Mouse (Mus musculus) liver, postnatal 0 days (tissue): Measurements from ENCODE around the gene Fam169b. TPM values are rescaled to one million over a fixed set of nuclear protein-coding genes. Genes with fewer than 3 reads are reported as not detected.

Experiments
- ATAC-seq: fragments of 200-750 bp; cut with Nextera tagmentation; 2 replicates; pipeline ENCODE4 v1.8.0; 2017; ENCODE audit warnings: mild to moderate bottlenecking, moderate library complexity
- DNase-seq: peaks from one replicate; pipeline ENCODE4 v3.0.0-alpha.2; 2016
- H3K27ac ChIP-seq: fragments of 300-500 bp; sonication (generic); 2 replicates; pipeline ENCODE4 v1.5.1; 2014; ENCODE audit warnings: antibody characterized with exemption, moderate library complexity, mild to moderate bottlenecking, low read depth
- H3K27me3 ChIP-seq: fragments of 300-500 bp; sonication (generic); 2 replicates; pipeline ENCODE4 v1.6.1; 2014; ENCODE audit warnings: low read length, control low read depth, mixed read lengths; ENCODE audit not compliant: insufficient read depth
- H3K36me3 ChIP-seq: fragments of 300-500 bp; sonication (generic); replicated peaks from 2 replicates; pipeline ENCODE4 v1.6.1; 2014; ENCODE audit warnings: mild to moderate bottlenecking, control low read depth, low read length, moderate library complexity, mixed read lengths; ENCODE audit not compliant: insufficient read depth
- H3K4me1 ChIP-seq: fragments of 300-500 bp; sonication (generic); 2 replicates; pipeline ENCODE4 v1.6.1; 2014; ENCODE audit warnings: antibody characterized with exemption, mild to moderate bottlenecking, control low read depth; ENCODE audit not compliant: insufficient read depth
- H3K4me2 ChIP-seq: fragments of 300-500 bp; sonication (generic); 2 replicates; pipeline ENCODE4 v1.6.1; 2014; ENCODE audit warnings: low read depth, mild to moderate bottlenecking, low read length, moderate library complexity, mixed read lengths
- H3K4me3 ChIP-seq: fragments of 300-500 bp; sonication (generic); 2 replicates; pipeline ENCODE4 v1.5.1; 2014; ENCODE audit warnings: low read depth, low read length
- H3K9ac ChIP-seq: fragments of 300-500 bp; sonication (generic); replicated peaks from 2 replicates; pipeline ENCODE4 v1.6.1; 2014; ENCODE audit warnings: mild to moderate bottlenecking, moderate library complexity
- H3K9me3 ChIP-seq: fragments of 300-500 bp; sonication (generic); 2 replicates; pipeline ENCODE4 v1.6.1; 2016; ENCODE audit warnings: mild to moderate bottlenecking, control low read depth, low read length, mixed read lengths
- CTCF ChIP-seq: sonication (generic); IDR thresholded peaks from 2 replicates; pipeline ENCODE4 v1.5.1; 2016; ENCODE audit warnings: antibody characterized with exemption, low read depth
- EP300 ChIP-seq: IDR thresholded peaks from 2 replicates; pipeline ENCODE4 v1.6.1; 2016; ENCODE audit warnings: antibody characterized with exemption, low read depth, mild to moderate bottlenecking
- WGBS: fragments of 180-500 bp; shearing (Covaris S2); extraction: QIAGEN DNeasy Blood & Tissue Kit; methylation state at CpG from one replicate; pipeline ENCODE4 v1.1.7; 2014; ENCODE audit not compliant: insufficient replicate concordance; 5-methylcytosine and 5-hydroxymethylcytosine counted together
- polyA plus RNA-seq: library from polyadenylated mRNA; unstranded; fragments of >200 nt; fragmentation: Nextera tagmentation; extraction: Ambion mirVana; gene quantifications from 2 replicates; pipeline ENCODE4 v1.2.1, GENCODE M21; 2015

Gene Fam169b
- polyA plus RNA-seq, 1 experiment from 2014 or later: 4.5 TPM

GRCm38 (mm10) chr7:68306756-68307155 lies 33.1 kb downstream of the Fam169b start:
- Histone ChIP-seq H3K9ac (no peak overlapping the region), H3K4me3 (no peak overlapping the region), H3K27me3 (no peaks in the 10 kb centered on the region), H3K27ac (no peak overlapping the region), H3K36me3 (no peaks in the 10 kb centered on the region), H3K9me3 (no peaks in the 10 kb centered on the region), H3K4me2 (no peak overlapping the region), H3K4me1 (peaks cover 7% of the 10 kb centered on the region; the same call in 1 of the 2 replicates)
- ATAC-seq: no peak
- 65% methylated on average over 8 of the region's 8 CpGs for WGBS
- TF ChIP-seq EP300 (no peak), CTCF (no peak)
- no peak for DNase-seq

GRCm38 (mm10) chr7:68311469-68311868 lies 37.8 kb downstream of the Fam169b start:
- Histone ChIP-seq H3K4me2 (no peak overlapping the region), H3K36me3 (no peaks in the 10 kb centered on the region), H3K9ac (no peak overlapping the region), H3K27me3 (no peaks in the 10 kb centered on the region), H3K9me3 (no peaks in the 10 kb centered on the region), H3K4me1 (peaks cover 14% of the 10 kb centered on the region; the same call in 1 of the 2 replicates), H3K4me3 (no peak overlapping the region), H3K27ac (no peak overlapping the region)
- no peak for ATAC-seq
- WGBS: 70% methylated on average over 6 of the region's 6 CpGs
- TF ChIP-seq EP300: no peak
- TF ChIP-seq CTCF: no peak
- no peak for DNase-seq

- WGBS: 64% methylated on average over 5 of the region's 5 CpGs
- Histone ChIP-seq H3K9ac (no peak overlapping the region), H3K9me3 (no peaks in the 10 kb centered on the region), H3K27me3 (no peaks in the 10 kb centered on the region), H3K36me3 (no peaks in the 10 kb centered on the region), H3K4me1 (peaks cover 6% of the 10 kb centered on the region; the same call in 1 of the 2 replicates), H3K4me2 (no peak overlapping the region), H3K27ac (no peak overlapping the region), H3K4me3 (no peak overlapping the region)
- no peak for DNase-seq
- no peak for ATAC-seq
- TF ChIP-seq EP300: no peak
- TF ChIP-seq CTCF: no peak
Observed at GRCm38 (mm10) chr7:68312395-68312794, 38.8 kb downstream of the Fam169b start.

- Histone ChIP-seq H3K4me2 (no peak overlapping the region), H3K27me3 (no peaks in the 10 kb centered on the region), H3K4me3 (no peak overlapping the region), H3K4me1 (peaks cover 6% of the 10 kb centered on the region; the same call in 1 of the 2 replicates), H3K36me3 (no peaks in the 10 kb centered on the region), H3K27ac (no peak overlapping the region), H3K9me3 (no peaks in the 10 kb centered on the region), H3K9ac (no peak overlapping the region)
- 59% methylated on average over 14 of the region's 14 CpGs for WGBS
- peak; percentile 25 for DNase-seq
- no peak for TF ChIP-seq EP300
- no peak for TF ChIP-seq CTCF
- peak; percentile 83 for ATAC-seq
Observed at GRCm38 (mm10) chr7:68313038-68313782, 39.6 kb downstream of the Fam169b start.

GRCm38 (mm10) chr7:68314286-68314685 lies 40.6 kb downstream of the Fam169b start:
- no peaks in the 10 kb centered on the region for H3K27me3 ChIP-seq
- ATAC-seq (no peak), DNase-seq (no peak)
- H3K9me3 ChIP-seq: no peaks in the 10 kb centered on the region
- H3K4me1 ChIP-seq: peaks cover 6% of the 10 kb centered on the region; the same call in 1 of the 2 replicates
- H3K9ac ChIP-seq: no peak overlapping the region
- H3K27ac ChIP-seq: no peak overlapping the region
- no peaks in the 10 kb centered on the region for H3K36me3 ChIP-seq
- no peak for TF ChIP-seq CTCF
- no peak for TF ChIP-seq EP300
- H3K4me3 ChIP-seq: no peak overlapping the region
- WGBS: 65% methylated on average over 1 of the region's 1 CpGs
- no peak overlapping the region for H3K4me2 ChIP-seq

- no peaks in the 10 kb centered on the region for H3K27me3 ChIP-seq
- no peak overlapping the region for H3K4me3 ChIP-seq
- ATAC-seq (no peak), DNase-seq (no peak)
- no peaks in the 10 kb centered on the region for H3K36me3 ChIP-seq
- no peak for TF ChIP-seq EP300
- TF ChIP-seq CTCF: no peak
- 83% methylated on average over 4 of the region's 4 CpGs for WGBS
- H3K4me1 ChIP-seq: peaks cover 11% of the 10 kb centered on the region
- H3K9ac ChIP-seq: no peak overlapping the region
- H3K4me2 ChIP-seq: no peak overlapping the region
- H3K27ac ChIP-seq: no peak overlapping the region
- H3K9me3 ChIP-seq: no peaks in the 10 kb centered on the region
Observed at GRCm38 (mm10) chr7:68315068-68315467, 41.4 kb downstream of the Fam169b start.
